Mouse (Mus musculus) layer of hippocampus, postnatal 14 days (tissue): ENCODE results near the gene Thsd4. TPM values are rescaled to one million over a fixed set of nuclear protein-coding genes. Genes with fewer than 3 reads are reported as not detected.
"Not testable (repeated sequence)": the region's sequence is repeated elsewhere in the genome, so short reads cannot be mapped to it uniquely, and the experiment has no call there.

Experiments used
- DNase-seq, 2 experiments: peaks; one replicate each; pipeline ENCODE4 v3.0.0; 2021 to 2022; ENCODE audit warnings: low spot score in 2 of 2, mixed read lengths in 1 of 2
- total RNA-seq, 2 experiments: library from RNA; stranded (reverse); gene quantifications; 2 replicates each; pipeline ENCODE4 v1.2.3; 2021

Gene Thsd4
- total RNA-seq, 2 experiments from 2014 or later: 36.4 to 37.8 TPM

DNA sequence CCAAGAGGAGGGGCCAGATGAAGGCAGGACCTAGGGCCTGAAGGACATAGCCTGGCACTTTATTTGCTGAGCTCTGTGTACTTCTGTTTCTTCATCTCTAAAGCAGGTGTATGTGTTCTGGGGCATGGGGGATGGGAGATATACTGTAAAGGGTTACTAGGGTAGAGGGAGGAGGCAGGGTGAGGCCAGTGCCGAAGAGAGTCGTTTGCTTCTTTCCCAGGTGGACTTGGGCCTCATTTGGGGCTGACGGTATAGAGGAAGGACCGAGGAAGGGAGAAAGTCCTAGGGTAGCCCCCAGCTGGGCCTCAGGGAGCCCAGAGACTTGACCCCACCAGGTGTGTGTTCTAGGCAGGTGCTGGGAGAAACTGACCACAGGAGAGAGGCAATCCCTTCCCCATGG is 569.9 kb downstream of the Thsd4 start:
- DNase-seq: no peak

DNA sequence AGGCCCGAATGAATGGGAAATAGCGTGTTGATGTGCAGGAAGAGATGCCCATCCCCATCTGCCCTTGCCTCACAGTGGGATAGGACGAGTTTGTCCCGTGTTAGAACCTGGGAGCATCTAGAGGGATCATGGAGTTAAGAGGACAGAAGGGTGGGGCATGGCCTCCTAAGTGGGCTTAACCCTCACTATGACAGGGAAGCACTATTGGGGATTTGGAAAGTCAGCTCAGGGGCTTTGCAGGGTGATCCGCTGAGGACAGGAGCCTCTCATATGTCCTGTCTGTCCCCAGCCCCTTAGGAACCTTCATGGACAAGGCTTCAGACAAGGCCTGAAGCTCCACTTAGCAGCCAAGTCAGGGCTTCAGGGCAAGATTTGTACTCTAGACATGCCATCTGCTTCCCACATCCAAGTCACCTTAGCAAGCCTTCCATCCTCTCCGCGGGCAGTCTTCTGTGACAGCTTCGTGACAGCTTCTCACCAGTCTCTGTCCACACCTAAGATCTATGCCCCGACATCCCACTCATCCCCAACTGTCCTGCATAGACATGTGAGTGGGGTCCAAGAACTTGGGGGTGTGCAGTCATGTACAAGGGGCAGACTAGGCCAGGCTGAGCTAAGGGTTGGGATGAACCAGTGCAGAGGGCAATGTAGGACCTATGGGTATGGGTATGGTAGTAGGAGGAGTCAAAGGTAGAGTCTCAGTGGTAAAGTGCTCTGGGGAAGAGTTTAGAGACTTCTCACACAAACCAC is 570.7 kb downstream of the Thsd4 start:
- DNase-seq: no peak

- no peak for DNase-seq
Measured at GRCm38 (mm10) chr9:59949981-59950380, 571.9 kb downstream of the Thsd4 start.

- no peak for DNase-seq
Measured at GRCm38 (mm10) chr9:59949511-59949910, 572.3 kb downstream of the Thsd4 start.

GRCm38 (mm10) chr9:59948691-59949250 is 573.1 kb downstream of the Thsd4 start:
- no peak for DNase-seq

- DNase-seq: no peak
Measured at GRCm38 (mm10) chr9:59948226-59948625, 573.6 kb downstream of the Thsd4 start.

- DNase-seq: no peak
Measured at GRCm38 (mm10) chr9:59947271-59947670, 574.6 kb downstream of the Thsd4 start.

DNA sequence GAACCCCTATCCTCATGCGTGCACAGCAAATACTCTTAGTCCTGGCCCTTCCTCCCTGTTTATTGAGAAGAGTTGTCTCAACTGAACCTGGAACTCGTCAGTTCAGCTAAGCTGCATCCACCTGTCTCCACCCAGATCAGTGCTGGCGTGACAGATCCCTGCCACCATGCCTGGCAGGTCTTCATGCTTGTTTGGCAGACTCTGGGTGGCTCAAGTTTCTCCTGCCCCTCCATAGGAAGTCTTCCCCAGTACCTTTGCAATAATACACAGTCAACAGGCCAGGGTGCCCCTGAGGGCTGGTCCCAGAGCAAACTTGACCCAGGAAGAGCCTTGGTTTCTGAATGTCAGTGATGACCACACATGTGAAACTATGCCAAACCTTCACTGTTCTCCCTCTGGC is 576.6 kb downstream of the Thsd4 start:
- no peak for DNase-seq

DNA sequence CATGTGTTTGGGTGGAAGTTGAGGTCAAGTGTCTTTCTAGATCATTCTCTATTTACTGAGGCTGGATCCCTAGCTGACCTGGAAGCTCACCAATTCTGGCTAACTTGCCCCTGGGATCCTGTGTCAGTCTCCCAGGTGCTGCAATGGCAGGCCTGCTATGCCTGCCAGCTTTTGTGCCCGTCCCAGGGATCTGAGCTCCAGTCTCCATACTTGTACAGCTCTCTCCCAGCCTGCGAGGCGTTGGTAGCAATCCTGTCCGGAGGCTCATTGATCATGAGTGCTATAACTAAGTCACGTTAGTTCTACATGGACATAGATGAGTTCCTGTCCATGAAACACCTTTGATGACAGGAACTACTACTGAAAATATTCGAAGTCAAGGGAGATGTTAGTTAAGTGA is 578.0 kb downstream of the Thsd4 start:
- DNase-seq: no peak

- no peak for DNase-seq
Measured at GRCm38 (mm10) chr9:59942501-59943085, 579.3 kb downstream of the Thsd4 start.

GRCm38 (mm10) chr9:59941885-59942350 is 579.9 kb downstream of the Thsd4 start:
- no peak for DNase-seq

DNA sequence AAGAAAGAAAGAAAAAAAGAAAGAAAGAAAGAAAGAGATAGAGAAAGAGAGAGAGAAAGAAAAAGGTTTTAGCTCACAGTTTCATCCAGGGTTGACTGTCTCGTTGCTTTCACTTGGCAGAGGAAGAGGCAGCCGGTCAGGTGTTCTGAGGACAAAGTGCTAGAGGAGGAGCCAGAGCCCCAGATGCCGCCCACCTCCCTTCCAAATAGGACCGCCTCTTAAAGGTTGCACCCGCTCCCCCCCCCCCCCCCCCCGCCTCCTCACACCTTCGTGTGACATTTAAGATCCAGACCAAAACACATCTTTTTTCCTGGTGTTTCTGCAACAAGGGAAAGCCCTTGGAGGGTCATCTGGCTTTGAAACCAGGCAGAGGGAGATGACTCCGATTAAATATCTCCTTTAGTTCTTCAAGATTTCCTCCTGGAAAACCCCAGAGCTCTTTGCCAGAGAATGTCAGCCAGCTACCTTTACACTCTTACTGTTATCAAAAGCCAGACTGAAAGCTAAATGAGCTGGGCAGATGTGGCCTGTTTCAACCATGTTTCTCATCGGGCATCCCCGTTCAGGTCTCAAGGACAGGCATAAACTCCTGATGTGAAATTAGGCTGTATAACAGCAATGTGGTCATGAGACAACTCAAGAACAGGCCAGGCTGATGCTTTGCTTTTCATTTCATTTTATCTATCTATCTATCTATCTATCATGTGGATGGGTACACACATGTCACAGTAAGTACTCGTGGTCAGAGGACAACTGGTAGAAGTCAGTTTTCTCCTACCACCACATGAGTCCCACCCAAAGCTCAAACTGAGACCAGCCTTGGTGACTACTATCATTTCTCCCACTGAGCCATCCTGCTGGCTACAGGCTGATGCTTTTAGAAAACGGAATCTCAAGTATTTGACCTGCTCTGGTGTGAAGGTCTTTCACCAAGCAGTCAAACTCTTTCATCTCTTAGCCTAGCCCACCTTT is 580.6 kb downstream of the Thsd4 start:
- no peak for DNase-seq

DNA sequence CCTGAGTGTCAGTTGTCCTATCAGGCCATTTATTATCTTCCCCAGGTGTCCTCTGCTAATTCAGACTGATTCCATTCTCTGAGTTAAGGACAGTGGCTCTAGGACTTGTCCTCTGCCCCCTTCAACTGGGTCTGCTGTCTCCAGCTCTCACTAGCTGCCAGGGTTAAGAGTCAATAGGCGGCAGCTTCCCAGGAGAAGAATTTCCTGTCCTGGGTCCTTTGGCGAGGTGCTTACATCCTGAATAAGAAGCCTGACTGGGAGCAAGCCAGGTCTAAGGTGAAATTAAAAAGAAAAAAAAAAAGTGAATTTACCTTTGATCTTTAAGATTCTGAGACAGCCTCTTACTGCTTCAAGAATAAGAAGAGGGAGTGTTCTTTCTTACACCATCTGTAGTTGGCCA is 582.2 kb downstream of the Thsd4 start:
- DNase-seq: no peak

GRCm38 (mm10) chr9:59938529-59938928 is 583.3 kb downstream of the Thsd4 start:
- no peak for DNase-seq

GRCm38 (mm10) chr9:59935866-59936265 is 586.0 kb downstream of the Thsd4 start:
- not testable (repeated sequence) for DNase-seq

GRCm38 (mm10) chr9:59930248-59930647 is 591.6 kb downstream of the Thsd4 start:
- DNase-seq: no peak

Other genes with a start within 250 kb of the Thsd4 start
- 10 to 100 TPM; 53.6 to 62.6 TPM for gene Lrrc49, start 166.1 kb upstream of the Thsd4 start, total RNA-seq
- gene Larp6, start 190.9 kb upstream of the Thsd4 start, total RNA-seq: 10 to 100 TPM; 32.2 to 32.8 TPM